Mouse (Mus musculus) forebrain, embryonic 12.5 days (tissue): ENCODE measurements around the gene Galnt2. TPM values are rescaled to one million over a fixed set of nuclear protein-coding genes. Genes with fewer than 3 reads are reported as not detected.

ENCODE experiments used
- ATAC-seq: fragments of 200-750 bp; cut with Nextera tagmentation; 2 replicates; pipeline ENCODE4 v1.8.0; 2017; ENCODE audit warnings: moderate TSS enrichment; ENCODE audit not compliant: low FRiP score
- H3K27ac ChIP-seq: fragments of 300-500 bp; sonication (generic); 2 replicates; pipeline ENCODE4 v1.5.1; 2016; ENCODE audit warnings: mild to moderate bottlenecking
- H3K27me3 ChIP-seq: fragments of 300-500 bp; sonication (generic); 2 replicates; pipeline ENCODE4 v1.6.1; 2016; ENCODE audit warnings: mild to moderate bottlenecking
- H3K36me3 ChIP-seq: fragments of 300-500 bp; sonication (generic); replicated peaks from 2 replicates; pipeline ENCODE4 v1.6.1; 2016; ENCODE audit warnings: mild to moderate bottlenecking
- H3K4me1 ChIP-seq: fragments of 300-500 bp; sonication (generic); 2 replicates; pipeline ENCODE4 v1.6.1; 2016
- H3K4me2 ChIP-seq: fragments of 300-500 bp; sonication (generic); 2 replicates; pipeline ENCODE4 v1.6.1; 2016; ENCODE audit warnings: mild to moderate bottlenecking, moderate library complexity
- H3K4me3 ChIP-seq: fragments of 300-500 bp; sonication (generic); replicated peaks from 2 replicates; pipeline ENCODE4 v1.5.1; 2016; ENCODE audit warnings: mild to moderate bottlenecking
- H3K9ac ChIP-seq: fragments of 300-500 bp; sonication (generic); 2 replicates; pipeline ENCODE4 v1.6.1; 2016; ENCODE audit warnings: mild to moderate bottlenecking
- H3K9me3 ChIP-seq: fragments of 300-500 bp; sonication (generic); 2 replicates; pipeline ENCODE4 v1.6.1; 2016
- WGBS: fragments of 180-500 bp; shearing (Covaris S2); methylation state at CpG from one replicate; pipeline ENCODE4 v1.1.7; 2016; 5-methylcytosine and 5-hydroxymethylcytosine counted together
- polyA plus RNA-seq: library from polyadenylated mRNA; unstranded; fragments of >200 nt; fragmentation: Nextera tagmentation; extraction: Ambion mirVana; gene quantifications from 2 replicates; pipeline ENCODE4 v1.2.1, GENCODE M21; 2016

Galnt2 gene
- polyA plus RNA-seq, 1 experiment from 2014 or later, result 71.8 TPM

DNA sequence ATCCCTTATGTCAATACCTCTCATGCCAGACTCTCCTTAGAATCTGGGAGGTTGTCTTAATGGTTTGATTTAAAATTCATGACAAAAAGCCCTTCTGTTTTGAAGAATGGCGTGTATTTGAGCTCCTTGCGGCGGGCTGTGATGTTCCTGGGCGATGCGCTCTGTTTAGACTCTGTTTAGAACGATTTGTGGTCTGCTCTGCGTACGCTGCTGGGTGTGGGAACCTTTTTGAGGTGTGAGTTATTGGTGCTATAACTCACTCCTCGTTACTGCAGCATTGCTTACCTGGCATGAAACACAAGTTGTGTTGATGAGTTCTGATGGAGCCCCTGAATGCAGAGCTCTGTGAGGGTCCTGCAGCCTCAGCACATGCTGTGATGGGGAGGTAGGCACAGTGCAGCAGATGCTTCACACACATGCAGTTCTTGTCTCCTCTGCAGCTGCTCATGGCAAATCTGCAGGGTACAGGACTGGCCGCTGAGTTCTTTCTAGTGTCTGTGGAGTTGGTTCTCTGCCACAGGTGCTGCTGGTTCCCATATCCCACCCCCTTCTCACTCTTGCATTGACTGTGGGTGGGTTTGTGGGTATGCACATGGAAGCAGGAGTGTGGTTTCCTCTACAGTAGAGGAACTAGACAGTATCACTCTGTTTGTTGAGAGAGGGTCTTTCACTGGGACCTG lies 43.4 kb downstream of the Galnt2 start:
- Histone ChIP-seq H3K4me1 (peaks cover 42% of the 10 kb centered on the region), H3K4me2 (no peak overlapping the region), H3K9me3 (peaks cover 6% of the 10 kb centered on the region; the same call in 1 of the 2 replicates), H3K9ac (no peak overlapping the region), H3K36me3 (peaks cover 12% of the 10 kb centered on the region; the same call in 1 of the 2 replicates), H3K4me3 (no peak overlapping the region), H3K27ac (no peak overlapping the region), H3K27me3 (no peaks in the 10 kb centered on the region)
- no peak for ATAC-seq
- WGBS, result 71% methylated on average over 10 of the region's 10 CpGs

DNA sequence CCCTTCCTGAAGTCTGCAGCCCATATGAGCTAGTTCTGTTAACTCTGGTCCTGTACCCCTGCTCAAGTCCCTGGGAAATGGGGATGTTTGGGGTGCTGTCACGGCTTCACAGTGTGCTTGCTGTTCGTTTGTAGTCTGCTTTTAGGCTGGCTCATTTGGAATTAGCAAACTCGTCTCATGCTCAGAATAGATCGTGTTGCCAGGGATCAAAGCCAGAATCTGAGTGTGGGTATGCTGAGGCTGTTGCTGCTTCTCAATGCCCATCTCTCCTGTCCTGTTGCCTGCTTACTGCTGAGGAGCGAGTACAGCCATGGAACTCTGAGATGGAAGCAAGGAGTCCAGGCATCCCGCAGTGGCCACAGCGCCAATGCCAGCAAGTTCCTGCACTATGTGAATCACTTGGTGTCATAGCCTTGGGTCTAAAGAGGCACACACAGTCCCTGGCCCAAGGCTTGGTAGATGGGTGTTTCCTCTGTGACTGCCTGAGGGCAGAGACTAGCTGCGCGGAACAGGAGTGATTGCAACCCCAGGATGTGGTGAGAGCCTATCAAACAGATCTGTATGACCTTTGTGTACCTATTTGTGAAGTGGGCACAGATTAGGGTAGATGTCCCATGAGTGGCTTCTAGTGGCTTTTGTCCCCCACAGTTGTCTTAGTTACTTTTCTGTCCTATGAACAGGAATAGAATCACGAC lies 44.3 kb downstream of the Galnt2 start:
- Histone ChIP-seq H3K27me3 (no peaks in the 10 kb centered on the region), H3K4me3 (no peak overlapping the region), H3K9me3 (peaks cover 6% of the 10 kb centered on the region; the same call in 1 of the 2 replicates), H3K4me2 (no peak overlapping the region), H3K9ac (no peak overlapping the region), H3K4me1 (peaks cover 49% of the 10 kb centered on the region), H3K36me3 (peaks cover 12% of the 10 kb centered on the region; the same call in 1 of the 2 replicates), H3K27ac (no peak overlapping the region)
- WGBS, result 92% methylated on average over 10 of the region's 10 CpGs
- ATAC-seq, result no peak

- peak overlapping the region; percentile 6; the same call in 1 of the 2 replicates for H3K27ac ChIP-seq
- peaks cover 12% of the 10 kb centered on the region; the same call in 1 of the 2 replicates for H3K36me3 ChIP-seq
- peaks cover 6% of the 10 kb centered on the region; the same call in 1 of the 2 replicates for H3K9me3 ChIP-seq
- no peak for ATAC-seq
- H3K4me1 ChIP-seq, result peaks cover 76% of the 10 kb centered on the region
- H3K4me2 ChIP-seq, result no peak overlapping the region
- WGBS, result 77% methylated on average over 24 of the region's 24 CpGs
- H3K27me3 ChIP-seq, result no peaks in the 10 kb centered on the region
- H3K4me3 ChIP-seq, result no peak overlapping the region
- H3K9ac ChIP-seq, result no peak overlapping the region
Observed at GRCm38 (mm10) chr8:124277951-124278910, 47.0 kb downstream of the Galnt2 start.

GRCm38 (mm10) chr8:124278956-124279689 lies 47.9 kb downstream of the Galnt2 start:
- ATAC-seq, result no peak
- 90% methylated on average over 7 of the region's 7 CpGs for WGBS
- no peaks in the 10 kb centered on the region for H3K27me3 ChIP-seq
- H3K4me1 ChIP-seq, result peaks cover 78% of the 10 kb centered on the region
- peaks cover 12% of the 10 kb centered on the region; the same call in 1 of the 2 replicates for H3K36me3 ChIP-seq
- no peak overlapping the region for H3K27ac ChIP-seq
- no peak overlapping the region for H3K4me2 ChIP-seq
- H3K9me3 ChIP-seq, result peaks cover 6% of the 10 kb centered on the region; the same call in 1 of the 2 replicates
- no peak overlapping the region for H3K4me3 ChIP-seq
- H3K9ac ChIP-seq, result no peak overlapping the region

GRCm38 (mm10) chr8:124279690-124279985 lies 48.4 kb downstream of the Galnt2 start:
- Histone ChIP-seq H3K27me3 (no peaks in the 10 kb centered on the region), H3K27ac (no peak overlapping the region), H3K4me3 (no peak overlapping the region), H3K9me3 (peaks cover 6% of the 10 kb centered on the region; the same call in 1 of the 2 replicates), H3K4me1 (peaks cover 78% of the 10 kb centered on the region), H3K36me3 (peaks cover 12% of the 10 kb centered on the region; the same call in 1 of the 2 replicates), H3K9ac (no peak overlapping the region), H3K4me2 (no peak overlapping the region)
- no peak for ATAC-seq
- 91% methylated on average over 5 of the region's 5 CpGs for WGBS

DNA sequence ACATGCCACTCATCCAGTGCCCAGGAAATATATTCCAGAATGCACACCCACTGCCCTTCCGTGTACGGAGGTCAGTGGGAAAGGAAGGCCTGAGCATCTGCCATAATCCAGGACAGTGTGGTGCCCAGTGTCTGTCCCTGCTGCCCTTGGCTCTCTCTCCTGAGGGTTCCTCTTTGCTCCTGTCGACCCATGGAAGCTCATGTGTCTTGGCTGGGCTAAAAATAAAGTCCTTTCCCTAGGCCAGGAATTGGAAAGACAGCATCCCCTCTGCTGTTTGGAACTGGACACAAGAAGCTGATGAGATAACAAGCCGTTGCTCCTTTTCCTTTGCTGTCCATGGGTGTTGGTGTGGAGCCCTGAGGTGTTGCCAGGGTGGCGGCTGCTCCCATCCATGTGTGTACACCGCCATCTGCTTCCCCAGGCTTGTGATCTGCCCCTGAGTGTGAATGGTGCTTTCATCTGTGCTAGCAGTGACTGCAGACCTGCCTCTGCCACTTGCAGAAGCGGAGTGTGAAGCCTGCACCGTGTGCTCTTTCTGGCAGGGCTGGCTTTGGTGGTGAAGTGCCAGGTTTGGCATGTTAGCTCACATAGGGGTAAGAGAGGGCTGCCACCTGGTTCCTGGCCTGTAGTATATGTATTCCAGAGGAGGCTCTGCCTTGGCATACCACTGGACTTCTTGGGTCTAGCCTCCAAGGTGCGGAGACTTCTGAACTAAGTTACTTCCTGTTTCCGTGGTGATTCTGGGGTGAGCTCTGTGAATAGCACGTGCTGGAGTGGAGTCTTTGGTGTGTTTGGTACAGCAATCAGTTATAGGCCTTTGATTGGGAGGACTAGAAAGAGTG lies 50.7 kb downstream of the Galnt2 start:
- H3K36me3 ChIP-seq, result no peaks in the 10 kb centered on the region
- H3K4me1 ChIP-seq, result peaks cover 94% of the 10 kb centered on the region
- no peaks in the 10 kb centered on the region for H3K27me3 ChIP-seq
- WGBS, result 68% methylated on average over 11 of the region's 11 CpGs
- no peak for ATAC-seq
- no peak overlapping the region for H3K4me2 ChIP-seq
- H3K27ac ChIP-seq, result peak overlapping the region; percentile 62
- no peaks in the 10 kb centered on the region for H3K9me3 ChIP-seq
- H3K4me3 ChIP-seq, result no peak overlapping the region
- no peak overlapping the region; the same call in 1 of the 2 replicates for H3K9ac ChIP-seq

DNA sequence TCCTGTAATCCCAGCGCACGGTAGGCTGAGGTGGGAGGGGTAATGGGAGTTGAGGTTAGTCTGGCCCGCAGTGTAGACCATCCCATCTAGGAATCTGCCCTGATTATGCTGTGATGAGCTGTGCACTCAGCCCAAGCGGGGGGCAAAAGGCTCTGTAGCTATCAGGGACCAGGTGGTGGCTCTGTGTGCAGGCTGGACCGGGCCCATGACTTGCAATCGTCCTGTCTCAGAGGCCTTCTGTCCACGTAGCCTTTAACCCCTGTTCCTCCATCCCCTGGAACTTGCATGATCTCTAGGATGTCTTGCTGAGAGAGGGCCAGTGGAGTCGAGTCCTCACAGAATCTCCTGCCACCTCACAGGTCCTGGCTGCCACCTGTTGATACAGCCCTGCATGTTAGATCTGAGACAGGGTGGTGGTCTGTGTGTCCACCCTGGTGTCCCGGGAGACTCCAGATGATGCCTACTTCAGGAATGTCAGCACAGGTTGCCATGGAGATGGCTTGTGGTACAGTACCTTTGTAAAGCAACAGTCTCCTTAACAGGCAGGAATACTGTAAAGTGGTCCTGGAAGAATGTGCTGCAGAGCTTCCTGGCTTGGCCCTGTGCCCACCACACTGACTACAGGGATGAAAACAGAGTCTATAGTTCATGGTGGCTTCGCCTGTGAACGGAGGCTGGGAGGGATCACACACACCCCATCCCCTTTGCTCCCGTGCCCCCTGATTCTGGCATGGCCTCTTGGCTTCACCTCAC lies 51.9 kb downstream of the Galnt2 start:
- Histone ChIP-seq H3K4me3 (no peak overlapping the region), H3K4me2 (peak overlapping the region; percentile 30; the same call in 1 of the 2 replicates), H3K9me3 (no peaks in the 10 kb centered on the region), H3K9ac (no peak overlapping the region; the same call in 1 of the 2 replicates), H3K4me1 (peaks cover 93% of the 10 kb centered on the region), H3K27ac (peak overlapping the region; percentile 96), H3K36me3 (no peaks in the 10 kb centered on the region), H3K27me3 (no peaks in the 10 kb centered on the region)
- no peak for ATAC-seq
- 63% methylated on average over 12 of the region's 12 CpGs for WGBS

DNA sequence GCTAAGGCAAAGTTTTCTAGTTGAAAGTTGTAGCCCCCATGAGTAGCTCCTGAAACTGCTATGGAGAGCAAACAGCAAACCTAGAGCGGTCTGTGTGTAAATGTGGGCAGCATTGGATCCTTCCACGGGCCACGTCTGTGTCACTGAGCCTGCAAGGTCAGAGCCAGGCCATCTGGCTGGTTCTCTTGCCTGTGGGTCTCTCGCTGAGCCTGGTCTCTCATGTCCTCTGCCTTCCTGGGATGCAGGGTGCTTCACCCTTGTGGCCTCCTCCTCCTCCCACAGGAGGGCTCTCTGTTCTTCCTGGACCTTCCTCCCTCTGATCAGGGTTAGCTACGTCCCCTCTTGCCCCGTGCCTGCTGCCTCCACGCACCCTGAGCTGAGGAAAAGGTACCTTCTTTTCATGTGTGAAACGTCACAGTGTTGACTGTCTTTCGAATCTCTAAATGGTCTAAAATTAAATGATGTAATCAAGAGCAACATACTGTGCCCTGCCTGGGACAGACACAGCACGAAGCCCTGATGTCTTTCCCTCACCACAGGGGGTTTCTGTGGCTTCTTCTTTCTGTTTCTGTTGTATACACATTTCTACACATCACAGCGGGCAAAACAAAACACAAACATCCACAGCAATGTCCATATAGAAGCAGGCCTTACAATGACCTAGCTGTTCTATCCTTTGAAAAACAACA lies 52.6 kb downstream of the Galnt2 start:
- WGBS, result 24% methylated on average over 11 of the region's 11 CpGs
- peak; percentile 9; the same call in 1 of the 2 replicates for ATAC-seq
- H3K4me1 ChIP-seq, result peaks cover 86% of the 10 kb centered on the region
- H3K27me3 ChIP-seq, result no peaks in the 10 kb centered on the region
- H3K4me3 ChIP-seq, result no peak overlapping the region
- H3K36me3 ChIP-seq, result no peaks in the 10 kb centered on the region
- peak overlapping the region; percentile 0; the same call in 1 of the 2 replicates for H3K9ac ChIP-seq
- H3K9me3 ChIP-seq, result no peaks in the 10 kb centered on the region
- peak overlapping the region; percentile 96 for H3K27ac ChIP-seq
- peak overlapping the region; percentile 30 for H3K4me2 ChIP-seq

GRCm38 (mm10) chr8:124284333-124284711 lies 53.1 kb downstream of the Galnt2 start:
- Histone ChIP-seq H3K27me3 (no peaks in the 10 kb centered on the region), H3K36me3 (no peaks in the 10 kb centered on the region), H3K9me3 (no peaks in the 10 kb centered on the region), H3K4me3 (no peak overlapping the region), H3K27ac (peak overlapping the region; percentile 96), H3K4me1 (peaks cover 81% of the 10 kb centered on the region), H3K4me2 (peak overlapping the region; percentile 30), H3K9ac (0 out of 2 replicates have a peak overlapping the region, but pooled peaks have one; percentile 0)
- ATAC-seq, result peak; percentile 77
- WGBS, result 1% methylated on average over 6 of the region's 6 CpGs

DNA sequence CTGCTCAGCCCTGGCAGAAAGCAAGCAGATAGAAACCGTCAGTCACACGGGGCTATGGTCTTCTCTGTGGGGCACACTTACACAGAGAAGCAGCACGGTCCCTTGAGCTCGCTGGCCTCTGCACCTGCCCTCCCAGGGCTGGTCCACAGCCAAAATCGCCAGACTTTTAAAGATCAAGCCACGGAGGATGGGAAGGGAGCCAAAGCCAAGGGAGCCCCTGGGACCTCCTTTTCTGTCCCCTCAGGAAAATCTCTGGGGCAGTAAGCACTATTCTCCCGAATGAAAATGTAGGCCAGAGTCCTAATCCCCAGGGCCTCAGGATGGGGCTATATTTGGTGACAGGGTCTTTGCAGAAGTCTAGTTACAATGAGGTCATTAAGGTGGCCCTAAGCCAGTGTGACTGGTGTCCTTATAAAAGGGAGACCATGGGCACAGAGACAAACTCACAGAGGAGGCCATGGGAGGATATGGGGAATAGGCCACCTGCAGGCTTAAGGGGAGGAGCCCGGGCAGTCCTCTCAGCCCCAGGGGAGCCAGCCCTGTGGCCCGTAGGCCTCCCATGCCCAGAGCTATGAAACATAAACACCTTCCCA lies 53.9 kb downstream of the Galnt2 start:
- no peaks in the 10 kb centered on the region for H3K27me3 ChIP-seq
- H3K36me3 ChIP-seq, result no peaks in the 10 kb centered on the region
- no peak overlapping the region for H3K4me3 ChIP-seq
- peaks cover 76% of the 10 kb centered on the region for H3K4me1 ChIP-seq
- no peaks in the 10 kb centered on the region for H3K9me3 ChIP-seq
- no peak; the same call in none of the 2 replicates for ATAC-seq
- H3K27ac ChIP-seq, result peak overlapping the region; percentile 96
- H3K9ac ChIP-seq, result no peak overlapping the region
- H3K4me2 ChIP-seq, result peak overlapping the region; percentile 30
- 10% methylated on average over 9 of the region's 9 CpGs for WGBS
